Mouse (Mus musculus) small intestine, adult 2 months (tissue): ENCODE results near the gene Kcnh4. TPM values are rescaled to one million over a fixed set of nuclear protein-coding genes. Genes with fewer than 3 reads are reported as not detected.

Experiments used
- H3K27ac ChIP-seq: fragments of 200-500 bp; 2 replicates; pipeline ENCODE4 v1.5.1; 2012; ENCODE audit warnings: low read depth, low read length, control low read depth, inconsistent platforms; ENCODE audit not compliant: insufficient read depth
- H3K27me3 ChIP-seq: fragments of 200-500 bp; 2 replicates; pipeline ENCODE4 v1.6.1; 2012; ENCODE audit warnings: mild to moderate bottlenecking, moderate library complexity, low read length, inconsistent platforms; ENCODE audit not compliant: control insufficient read depth, insufficient read depth
- H3K36me3 ChIP-seq: fragments of 200-500 bp; 2 replicates; pipeline ENCODE4 v1.6.1; 2012; ENCODE audit warnings: mild to moderate bottlenecking, low read length, control low read depth, inconsistent platforms; ENCODE audit not compliant: control insufficient read depth, insufficient read depth
- H3K4me1 ChIP-seq: fragments of 200-500 bp; 2 replicates; pipeline ENCODE4 v1.6.1; 2012; ENCODE audit warnings: low read length, inconsistent platforms, mixed read lengths; ENCODE audit not compliant: control insufficient read depth, insufficient read depth, insufficient read length
- H3K4me3 ChIP-seq: fragments of 200-500 bp; 2 replicates; pipeline ENCODE4 v1.5.1; 2012; ENCODE audit warnings: low read depth, mild to moderate bottlenecking, control low read depth, inconsistent platforms, low read length, moderate library complexity
- CTCF ChIP-seq: fragments of 200-500 bp; IDR thresholded peaks from 2 replicates; pipeline ENCODE4 v1.5.1; 2012; ENCODE audit warnings: low read depth, mild to moderate bottlenecking, control low read depth, inconsistent platforms, low read length, moderate library complexity, mixed read lengths; ENCODE audit not compliant: insufficient replicate concordance, insufficient read length; ENCODE audit errors: extremely low read depth
- POLR2A ChIP-seq: fragments of 200-500 bp; IDR thresholded peaks from 2 replicates; pipeline ENCODE4 v1.6.1; 2012; ENCODE audit warnings: low read depth, mild to moderate bottlenecking, control low read depth, inconsistent platforms, low read length, moderate library complexity
- WGBS: fragments of 180-500 bp; shearing (Covaris S2); methylation state at CpG from one replicate; pipeline ENCODE4 v1.1.7; 2018; 5-methylcytosine and 5-hydroxymethylcytosine counted together
- polyA plus RNA-seq: library from polyadenylated mRNA; depleted of rRNA; stranded (reverse); fragments of >200 nt; gene quantifications from 2 replicates; pipeline ENCODE4 v1.2.3, GENCODE M21; 2012

Gene Kcnh4
- polyA plus RNA-seq, 1 experiment: 0.04 TPM

DNA sequence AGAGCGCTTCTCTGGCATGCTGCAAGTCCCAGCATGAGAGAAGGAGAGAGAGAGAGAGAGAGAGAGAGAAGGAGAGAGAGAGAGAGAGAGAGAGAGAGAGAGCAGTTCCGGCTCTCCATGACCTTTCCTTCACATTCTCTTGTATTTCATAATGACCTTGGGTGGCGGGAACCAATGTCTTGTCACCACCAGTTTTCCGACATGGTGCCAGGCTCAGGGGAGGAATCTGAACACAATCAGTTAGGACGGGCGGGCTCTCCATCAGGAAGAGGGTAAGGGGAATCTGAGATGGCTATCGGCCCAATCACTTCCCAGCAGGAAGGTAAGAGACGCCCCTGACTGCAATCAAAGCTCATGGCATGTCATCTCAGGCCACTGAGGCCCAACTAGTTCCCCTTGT lies 20.5 kb upstream of the Kcnh4 start:
- no peaks in the 10 kb centered on the region for H3K4me1 ChIP-seq
- no peak for TF ChIP-seq POLR2A
- no peak for TF ChIP-seq CTCF
- H3K27me3 ChIP-seq: no peaks in the 10 kb centered on the region
- WGBS: 87% methylated on average over 8 of the region's 8 CpGs
- H3K27ac ChIP-seq: no peak overlapping the region
- H3K36me3 ChIP-seq: peaks cover 29% of the 10 kb centered on the region
- H3K4me3 ChIP-seq: no peak overlapping the region

DNA sequence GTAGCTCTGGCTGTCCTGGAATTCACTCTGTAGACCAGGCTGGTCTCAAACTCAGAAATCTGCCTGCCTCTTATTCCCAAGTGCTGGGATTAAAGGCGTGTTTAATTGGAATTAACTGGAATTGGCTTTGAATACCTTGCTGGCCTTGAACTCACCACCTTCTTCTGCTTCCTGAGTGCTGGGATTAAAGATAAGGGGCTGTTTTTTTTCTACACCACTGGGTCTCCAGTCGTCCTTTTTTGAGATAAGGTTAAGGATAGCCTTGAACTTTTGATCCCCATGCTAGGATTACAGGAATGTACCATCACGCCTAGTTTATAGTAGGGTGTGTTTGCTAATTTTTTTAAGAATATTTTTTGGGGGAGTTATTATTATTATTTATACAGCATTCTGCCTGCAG lies 18.3 kb upstream of the Kcnh4 start:
- WGBS: 60% methylated on average over 3 of the region's 3 CpGs
- no peak for TF ChIP-seq POLR2A
- no peak for TF ChIP-seq CTCF
- no peak overlapping the region for H3K27ac ChIP-seq
- H3K27me3 ChIP-seq: no peaks in the 10 kb centered on the region
- H3K4me1 ChIP-seq: no peaks in the 10 kb centered on the region
- peaks cover 20% of the 10 kb centered on the region for H3K36me3 ChIP-seq
- no peak overlapping the region for H3K4me3 ChIP-seq

DNA sequence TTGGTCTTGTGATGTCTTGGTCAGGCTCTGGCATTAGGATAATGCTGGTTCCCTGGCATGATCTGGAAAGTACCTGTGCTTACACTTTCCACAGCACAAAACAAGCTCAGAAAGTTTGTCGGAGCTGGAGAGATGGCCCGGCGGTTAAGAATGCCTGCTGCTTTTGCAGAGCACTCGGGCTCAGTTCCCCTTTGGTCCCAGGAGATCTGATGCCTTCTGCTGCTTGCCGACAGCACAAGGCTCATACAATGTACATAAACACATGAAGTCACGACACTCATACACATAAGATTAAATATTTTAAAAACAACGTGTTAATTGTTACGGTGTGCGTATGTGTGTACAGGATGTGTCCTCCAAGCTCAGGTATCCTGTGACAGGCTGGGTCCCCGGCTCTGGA lies 16.2 kb upstream of the Kcnh4 start:
- H3K27ac ChIP-seq: no peak overlapping the region
- TF ChIP-seq POLR2A: no peak
- no peak for TF ChIP-seq CTCF
- no peaks in the 10 kb centered on the region for H3K27me3 ChIP-seq
- peaks cover 2% of the 10 kb centered on the region; the same call in 1 of the 2 replicates for H3K36me3 ChIP-seq
- peaks cover 4% of the 10 kb centered on the region; the same call in 1 of the 2 replicates for H3K4me1 ChIP-seq
- H3K4me3 ChIP-seq: no peak overlapping the region
- 86% methylated on average over 10 of the region's 10 CpGs for WGBS

DNA sequence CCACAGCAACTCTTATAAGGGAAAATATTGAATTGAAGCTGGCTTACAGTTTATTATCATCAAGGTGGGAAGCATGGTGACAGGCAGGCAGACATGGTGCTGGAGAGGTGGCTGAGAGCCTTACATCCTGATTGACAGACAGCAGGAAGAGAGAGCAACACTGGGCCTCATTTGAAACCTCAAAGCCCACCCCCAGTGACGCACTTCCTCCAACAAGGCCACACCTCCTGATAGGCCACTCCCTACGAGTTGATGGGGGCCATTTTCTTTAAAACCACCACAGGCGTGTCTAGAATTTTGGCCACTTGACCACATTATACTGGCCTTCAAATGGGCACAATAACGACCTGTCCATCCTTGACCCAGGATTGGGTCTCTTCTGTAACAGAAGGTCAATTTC lies 14.5 kb upstream of the Kcnh4 start:
- Histone ChIP-seq H3K4me1 (peaks cover 10% of the 10 kb centered on the region), H3K36me3 (no peaks in the 10 kb centered on the region), H3K27me3 (no peaks in the 10 kb centered on the region), H3K27ac (no peak overlapping the region), H3K4me3 (no peak overlapping the region)
- 79% methylated on average over 4 of the region's 4 CpGs for WGBS
- no peak for TF ChIP-seq POLR2A
- no peak for TF ChIP-seq CTCF

DNA sequence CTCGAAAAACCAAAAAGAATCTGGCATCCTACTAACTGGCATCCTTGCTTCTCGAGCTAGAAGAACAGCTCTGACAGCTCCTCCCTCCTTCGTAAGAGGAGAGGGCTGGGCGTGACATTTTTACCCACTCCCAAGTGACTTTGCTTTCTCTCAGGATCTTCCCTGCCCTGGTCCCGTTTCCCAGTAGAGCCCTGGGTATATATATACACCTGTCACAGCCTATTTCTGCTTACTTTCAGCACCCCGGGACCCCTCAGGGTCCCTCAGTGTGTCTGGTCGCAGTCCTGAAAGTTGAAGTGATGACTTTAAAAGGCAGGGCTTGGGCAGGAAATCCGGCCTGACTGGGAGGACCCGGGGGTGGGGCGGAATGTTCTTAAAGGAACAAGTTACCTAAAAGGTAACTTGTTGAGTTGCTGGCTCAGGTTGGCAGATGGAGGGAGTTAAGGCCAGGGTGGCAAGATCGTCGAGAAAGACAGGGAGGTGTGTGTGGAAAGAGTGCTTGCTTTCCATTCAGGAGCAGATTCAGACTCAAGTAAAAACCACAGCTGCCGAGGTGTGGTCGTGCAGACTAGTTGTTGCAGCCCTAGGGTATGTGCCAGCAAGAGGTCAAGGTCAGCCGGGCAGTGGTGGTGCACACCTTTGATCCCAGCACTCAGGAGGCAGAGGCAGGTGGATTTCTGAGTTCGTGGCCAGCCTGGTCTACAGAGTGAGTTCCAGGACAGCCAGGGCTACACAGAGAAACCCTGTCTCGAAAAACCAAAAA lies 11.1 kb upstream of the Kcnh4 start, which contains the start of gene Ghdc:
TSS of gene Ghdc (minus strand) at position 312 of the 763 bp plus-strand sequence.
- 9% methylated on average over 17 of the region's 17 CpGs for WGBS
- no peaks in the 10 kb centered on the region for H3K27me3 ChIP-seq
- H3K4me3 ChIP-seq: peak within 1 kb of the TSS; percentile 65
- no peaks in the 10 kb centered on the region for H3K36me3 ChIP-seq
- peak within 1 kb of the TSS; percentile 35 for H3K27ac ChIP-seq
- peaks cover 10% of the 10 kb centered on the region for H3K4me1 ChIP-seq
- TF ChIP-seq CTCF (no peak), POLR2A (peak; percentile 34; the same call in 1 of the 2 replicates)

DNA sequence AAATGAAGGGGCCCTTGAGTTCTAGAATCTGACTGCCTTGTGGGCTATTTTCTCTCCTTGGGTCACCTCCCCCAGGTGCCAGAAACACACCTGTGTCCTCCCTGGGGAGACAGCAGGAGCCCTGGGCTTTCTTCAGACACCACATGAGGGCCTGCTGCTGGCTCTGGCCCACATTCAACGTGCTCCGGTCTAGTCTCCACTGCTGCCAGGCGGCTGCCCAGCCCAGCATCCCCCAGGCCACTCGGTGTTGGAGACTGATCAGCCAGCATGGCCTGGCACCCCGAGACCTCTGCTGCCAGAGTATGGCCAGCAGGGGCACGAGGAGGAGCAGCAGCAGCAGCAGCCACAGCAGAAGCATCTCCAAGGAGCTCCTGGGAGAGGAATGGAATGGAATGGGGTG lies 10.2 kb upstream of the Kcnh4 start:
- Histone ChIP-seq H3K4me3 (peak overlapping the region; percentile 65), H3K27me3 (no peaks in the 10 kb centered on the region), H3K36me3 (no peaks in the 10 kb centered on the region), H3K27ac (no peak overlapping the region), H3K4me1 (peaks cover 10% of the 10 kb centered on the region)
- TF ChIP-seq CTCF (no peak), POLR2A (no peak)
- 54% methylated on average over 6 of the region's 6 CpGs for WGBS

DNA sequence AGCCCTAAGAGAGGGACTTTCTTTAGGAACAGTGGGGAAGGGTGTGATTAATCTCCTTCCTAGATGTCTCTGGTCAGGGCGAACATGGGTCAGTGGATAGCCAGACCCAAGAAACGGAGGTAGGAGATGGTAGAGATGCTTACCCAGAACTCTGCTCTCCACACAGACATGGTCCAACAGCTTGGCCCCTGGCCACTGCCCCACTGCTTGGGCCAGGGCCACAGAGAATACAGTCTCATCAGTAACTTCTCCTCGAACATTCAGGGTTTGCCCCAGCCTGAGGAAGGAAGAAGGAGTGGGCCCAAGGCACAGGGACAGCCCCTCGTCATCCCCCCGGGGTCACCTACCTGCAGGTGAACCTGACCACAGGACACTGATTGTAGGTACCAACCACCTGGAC lies 8.1 kb upstream of the Kcnh4 start:
- WGBS: 91% methylated on average over 5 of the region's 5 CpGs
- peaks cover 10% of the 10 kb centered on the region for H3K4me1 ChIP-seq
- TF ChIP-seq CTCF: no peak
- no peak for TF ChIP-seq POLR2A
- no peaks in the 10 kb centered on the region for H3K36me3 ChIP-seq
- no peak overlapping the region for H3K27ac ChIP-seq
- no peak overlapping the region for H3K4me3 ChIP-seq
- no peaks in the 10 kb centered on the region for H3K27me3 ChIP-seq
